Mouse (Mus musculus) kidney, adult 11 months (tissue): ENCODE results near the gene Grb10.

Experiments used
- DNase-seq: peaks from one replicate; pipeline ENCODE4 v3.0.0; 2022

The Grb10 gene

GRCm38 (mm10) chr11:12026638-12027037, 11.8 kb downstream of the Grb10 start:
- no peak for DNase-seq

GRCm38 (mm10) chr11:12025756-12026593, 12.5 kb downstream of the Grb10 start:
- DNase-seq = peak; percentile 50

- DNase-seq = no peak
Measured at GRCm38 (mm10) chr11:12025392-12025755, 13.1 kb downstream of the Grb10 start.

GRCm38 (mm10) chr11:12023051-12023450, 15.4 kb downstream of the Grb10 start:
- peak; percentile 59 for DNase-seq

GRCm38 (mm10) chr11:12019651-12020050, 18.8 kb downstream of the Grb10 start:
- no peak for DNase-seq

- no peak for DNase-seq
Measured at GRCm38 (mm10) chr11:12018604-12019003, 19.9 kb downstream of the Grb10 start.

GRCm38 (mm10) chr11:12010084-12010483, 28.4 kb downstream of the Grb10 start:
- DNase-seq = no peak

- no peak for DNase-seq
Measured at GRCm38 (mm10) chr11:12000293-12000910, 38.1 kb downstream of the Grb10 start.

- DNase-seq = no peak
Measured at GRCm38 (mm10) chr11:11998881-11999280, 39.6 kb downstream of the Grb10 start.

GRCm38 (mm10) chr11:11997045-11997444, 41.4 kb downstream of the Grb10 start:
- no peak for DNase-seq

- no peak for DNase-seq
Measured at GRCm38 (mm10) chr11:11995371-11995770, 43.1 kb downstream of the Grb10 start.

- no peak for DNase-seq
Measured at GRCm38 (mm10) chr11:11993807-11994206, 44.7 kb downstream of the Grb10 start.

GRCm38 (mm10) chr11:11993183-11993582, 45.3 kb downstream of the Grb10 start:
- no peak for DNase-seq

- DNase-seq = no peak
Measured at GRCm38 (mm10) chr11:11989850-11990249, 48.6 kb downstream of the Grb10 start.

- no peak for DNase-seq
Measured at GRCm38 (mm10) chr11:11987233-11987632, 51.2 kb downstream of the Grb10 start.

- DNase-seq = no peak
Measured at GRCm38 (mm10) chr11:11978611-11979197, 59.8 kb downstream of the Grb10 start.

GRCm38 (mm10) chr11:11974591-11975255, 63.8 kb downstream of the Grb10 start:
- peak; percentile 40 for DNase-seq

GRCm38 (mm10) chr11:11973366-11974014, 65.0 kb downstream of the Grb10 start:
- peak; percentile 64 for DNase-seq

GRCm38 (mm10) chr11:11972401-11973110, 65.9 kb downstream of the Grb10 start:
- DNase-seq = no peak

GRCm38 (mm10) chr11:11970246-11970645, 68.2 kb downstream of the Grb10 start:
- no peak for DNase-seq

- DNase-seq = no peak
Measured at GRCm38 (mm10) chr11:11968830-11969229, 69.7 kb downstream of the Grb10 start.

GRCm38 (mm10) chr11:11967519-11967918, 71.0 kb downstream of the Grb10 start:
- DNase-seq = no peak
